ENCODE assay signal across 11 mouse cellular contexts in genomic region chr9:46032190-46032589, GRCm38 (mm10). TPM values are rescaled to one million over a fixed set of nuclear protein-coding genes. Genes with fewer than 3 reads are reported as not detected.
DNase-seq lines count a peak whose midpoint lies in the region; ATAC-seq and TF ChIP-seq lines count a peak whose summit lies in the region.
"Had no signal": no experiment of that assay in that cellular context is flagged by ENCODE, and none has a peak within 500 bp of the region (broad histone marks: within the 10 kb centered on the region; RNA-seq: fewer than 3 reads in every experiment).

No protein-coding gene starts in this region.

- DNase-seq in heart, adult 18-20 months = peak; percentile 74 to 78
- DNase-seq in heart, adult 8-10 months (ENCODE audit: low spot score) = no peak
- peak; percentile 62 for DNase-seq in urinary bladder, postnatal 14 days (ENCODE audit: low spot score)
- no peak for DNase-seq in urinary bladder, adult 2 months (ENCODE audit: low spot score)
- DNase-seq in kidney, postnatal 0 days (ENCODE audit: low spot score) = peak; percentile 35
- peak; percentile 27 for DNase-seq in testis, postnatal 14 days (ENCODE audit: low spot score)
- no peak for DNase-seq in c-Kit-positive CD71-positive TER-119-positive erythroid progenitor cells, embryonic 14.5 days (ENCODE audit: low spot score)
- DNase-seq in cerebellum, adult 11-12 months = no peak

- peaks cover 24% of the 10 kb centered on the region for H3K4me1 ChIP-seq in kidney, postnatal 0 days (replicated peaks; ENCODE audit: insufficient read depth, low read length)

- no peak overlapping the region for H3K27ac ChIP-seq in kidney, postnatal 0 days
- H3K27ac ChIP-seq: forebrain, embryonic 13.5 days had no signal

- no peak overlapping the region for H3K9ac ChIP-seq in kidney, postnatal 0 days (ENCODE audit: low read depth, low read length)
- H3K9ac ChIP-seq: forebrain, embryonic 13.5 days had no signal

- H3K4me3 ChIP-seq in kidney, postnatal 0 days (replicated peaks; ENCODE audit: low read depth, low read length) = no peak overlapping the region
- H3K4me3 ChIP-seq: forebrain, embryonic 13.5 days; myocyte had no signal

- WGBS in kidney, postnatal 0 days = 51% methylated on average over 6 of the region's 6 CpGs

- no peak for ATAC-seq in kidney, postnatal 0 days (replicated peaks; ENCODE audit: low FRiP score, low read depth)
- ATAC-seq: forebrain, embryonic 13.5 days had no signal

- H3K4me2 ChIP-seq in kidney, postnatal 0 days (ENCODE audit: low read length) = no peak overlapping the region
- H3K4me2 ChIP-seq: forebrain, embryonic 13.5 days had no signal

- TF ChIP-seq CTCF in kidney, postnatal 0 days (IDR thresholded peaks at IDR 0.05; ENCODE audit: low read depth) = no peak

- H3K36me3 ChIP-seq in kidney, postnatal 0 days (ENCODE audit: insufficient read depth, low read length) = no peaks in the 10 kb centered on the region

- no peaks in the 10 kb centered on the region for H3K9me3 ChIP-seq in kidney, postnatal 0 days (replicated peaks; ENCODE audit: low read length)
- H3K9me3 ChIP-seq: forebrain, embryonic 13.5 days had no signal

- no peaks in the 10 kb centered on the region for H3K27me3 ChIP-seq in kidney, postnatal 0 days (ENCODE audit: insufficient read depth, low read length)
- H3K27me3 ChIP-seq: CH12.LX; forebrain, embryonic 13.5 days had no signal

RNA-seq across cellular contexts. Expression of gene Sik3, which starts 19.6 kb away (rescaled TPM):
- 10 to 100 TPM; 67.9 to 69.1 TPM for total RNA-seq in heart, adult 18-20 months (2021)
- 10 to 100 TPM; 62.0 to 81.1 (median 73.3) TPM for total RNA-seq in heart, adult 8-10 months (2022)
- 9.7 and 17.1 TPM in 2 replicates for polyA plus RNA-seq in urinary bladder, adult 2 months (2012; rRNA removed)
- polyA plus RNA-seq in kidney, postnatal 0 days (2015; fragmentation: Nextera tagmentation; extraction: Ambion mirVana) = 12.5 and 12.7 TPM in 2 replicates

RNA-seq across cellular contexts. Expression of gene Pafah1b2, which starts 19.7 kb away (rescaled TPM):
- total RNA-seq in heart, adult 18-20 months (2021) = 10 to 100 TPM; 52.3 to 58.0 TPM
- 10 to 100 TPM; 44.4 to 54.1 (median 49.2) TPM for total RNA-seq in heart, adult 8-10 months (2022)
- polyA plus RNA-seq in urinary bladder, adult 2 months (2012; rRNA removed) = 42.7 and 45.4 TPM in 2 replicates
- 113 and 127 TPM in 2 replicates for polyA plus RNA-seq in kidney, postnatal 0 days (2015; fragmentation: Nextera tagmentation; extraction: Ambion mirVana)

Comparison
In these comparisons a context has a peak if more than half of its experiments do, and no peak if none do; other contexts are left out.
1. DNase-seq: peak in heart, adult 18-20 months (2 of 2), urinary bladder, postnatal 14 days (single experiment), kidney, postnatal 0 days (single experiment) and testis, postnatal 14 days (single experiment); none in heart, adult 8-10 months (single experiment), urinary bladder, adult 2 months (single experiment), c-Kit-positive CD71-positive TER-119-positive erythroid progenitor cells, embryonic 14.5 days (single experiment) and cerebellum, adult 11-12 months (single experiment).